Mouse (Mus musculus) kidney, postnatal 36 days (tissue): ENCODE data around the gene Hsp90aa1.
"Not testable (repeated sequence)": the region's sequence is repeated elsewhere in the genome, so short reads cannot be mapped to it uniquely, and the experiment has no call there.

Experiments
- DNase-seq, 2 experiments: peaks; one replicate each; pipeline ENCODE4 v3.0.0; 2021 to 2022; ENCODE audit warnings: mixed read lengths in 2 of 2

The Hsp90aa1 gene

DNA sequence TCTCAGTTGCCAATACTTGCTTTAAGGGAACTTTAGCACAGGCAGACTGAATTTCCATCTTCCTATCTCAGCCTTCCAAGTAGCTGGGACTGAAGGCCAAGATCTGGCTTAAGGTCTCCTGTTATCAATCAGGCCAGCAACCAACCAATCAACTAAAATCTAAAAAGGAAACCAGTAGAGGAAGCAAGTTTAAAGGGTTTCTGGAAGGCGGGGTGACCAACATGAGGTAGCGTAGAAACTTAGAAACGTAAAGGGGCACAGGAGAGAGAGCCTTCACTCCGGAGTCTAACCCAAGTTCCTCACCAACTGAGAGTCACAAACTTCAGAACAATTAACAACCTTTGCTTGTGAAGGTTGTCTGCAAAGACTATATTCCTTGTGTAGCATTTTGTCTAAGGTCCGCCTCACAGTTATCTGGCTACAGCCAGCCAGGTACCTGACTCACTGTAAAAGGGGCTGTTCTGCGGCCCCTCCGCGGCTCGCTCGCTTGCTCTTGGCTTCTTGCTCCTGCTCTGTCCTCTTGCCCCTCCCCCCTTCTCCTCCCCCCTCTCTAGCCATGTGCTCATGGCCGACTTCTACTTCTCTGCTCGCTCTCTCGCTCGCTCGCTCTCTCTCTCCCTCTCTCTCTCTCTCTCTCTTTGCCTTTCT, 3.9 kb downstream of the Hsp90aa1 start:
- DNase-seq = no peak

- no peak for DNase-seq
Observed at GRCm38 (mm10) chr12:110698080-110698479, 4.4 kb downstream of the Hsp90aa1 start.

GRCm38 (mm10) chr12:110697457-110697856, 5.1 kb downstream of the Hsp90aa1 start:
- DNase-seq = no peak

DNA sequence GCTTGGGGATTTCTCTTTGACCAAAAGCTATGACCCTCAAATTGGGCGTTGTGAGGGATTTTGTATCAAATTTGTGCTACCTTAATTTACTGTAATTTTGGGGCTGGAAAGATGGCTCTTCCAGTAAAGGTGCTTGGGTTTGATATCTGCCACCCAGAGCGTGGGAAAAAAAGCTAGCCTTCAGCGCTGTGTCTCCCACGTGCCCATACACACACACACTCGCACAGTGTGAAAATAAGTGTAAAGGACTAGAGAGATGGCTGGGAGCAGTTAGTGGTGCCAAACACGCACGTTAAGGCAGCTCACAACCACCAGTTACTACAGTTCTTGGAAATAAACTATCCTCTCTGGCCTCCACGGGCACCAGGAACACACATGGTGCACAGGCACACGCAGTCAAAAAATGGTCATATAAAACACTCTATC, 5.5 kb downstream of the Hsp90aa1 start:
- no peak for DNase-seq

- DNase-seq = peak; percentile 96 to 99
Observed at GRCm38 (mm10) chr12:110696173-110696974, 6.2 kb downstream of the Hsp90aa1 start.

GRCm38 (mm10) chr12:110695676-110696171, 6.8 kb downstream of the Hsp90aa1 start:
- peak; percentile 40 to 64 for DNase-seq

DNA sequence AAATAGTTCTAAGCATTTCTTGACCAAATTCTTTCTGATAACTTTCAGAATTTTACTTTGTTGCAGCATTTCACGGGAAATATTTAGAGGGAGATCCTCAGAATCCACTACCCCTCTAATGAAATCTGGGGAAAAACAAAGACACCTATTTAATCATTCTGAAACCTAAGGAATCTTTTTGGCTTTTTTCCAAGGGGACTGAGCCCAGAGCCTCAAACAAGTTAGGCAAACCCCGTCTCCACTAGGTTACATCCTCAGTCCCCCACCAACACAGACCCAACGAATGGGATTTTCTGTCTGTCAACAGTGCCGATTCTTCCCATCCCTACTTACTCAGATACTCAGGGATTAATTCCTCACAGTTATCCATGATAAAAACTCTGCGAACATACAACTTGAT, 9.2 kb downstream of the Hsp90aa1 start:
- DNase-seq = not testable (repeated sequence)

GRCm38 (mm10) chr12:110689919-110690643, 12.4 kb downstream of the Hsp90aa1 start:
- DNase-seq = no peak

DNA sequence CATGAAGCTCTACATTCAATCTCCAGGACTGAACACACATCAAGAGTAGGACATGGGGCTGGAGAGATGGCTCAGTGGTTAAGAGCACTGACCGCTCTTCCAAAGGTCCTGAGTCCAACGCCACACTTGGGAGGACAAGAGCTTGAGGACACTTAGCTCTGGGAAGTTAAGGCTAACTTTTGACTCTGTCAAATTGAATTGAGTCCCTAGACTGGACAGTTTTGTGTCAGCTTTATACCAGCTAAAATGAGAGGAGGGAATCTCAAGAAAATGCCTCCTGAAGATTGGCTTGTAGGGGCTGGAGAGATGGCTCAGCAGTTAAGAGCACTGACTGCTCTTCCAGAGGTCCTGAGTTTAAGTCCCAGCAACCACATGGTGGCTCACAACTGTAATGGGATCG, 13.6 kb downstream of the Hsp90aa1 start:
- not testable (repeated sequence) for DNase-seq

DNA sequence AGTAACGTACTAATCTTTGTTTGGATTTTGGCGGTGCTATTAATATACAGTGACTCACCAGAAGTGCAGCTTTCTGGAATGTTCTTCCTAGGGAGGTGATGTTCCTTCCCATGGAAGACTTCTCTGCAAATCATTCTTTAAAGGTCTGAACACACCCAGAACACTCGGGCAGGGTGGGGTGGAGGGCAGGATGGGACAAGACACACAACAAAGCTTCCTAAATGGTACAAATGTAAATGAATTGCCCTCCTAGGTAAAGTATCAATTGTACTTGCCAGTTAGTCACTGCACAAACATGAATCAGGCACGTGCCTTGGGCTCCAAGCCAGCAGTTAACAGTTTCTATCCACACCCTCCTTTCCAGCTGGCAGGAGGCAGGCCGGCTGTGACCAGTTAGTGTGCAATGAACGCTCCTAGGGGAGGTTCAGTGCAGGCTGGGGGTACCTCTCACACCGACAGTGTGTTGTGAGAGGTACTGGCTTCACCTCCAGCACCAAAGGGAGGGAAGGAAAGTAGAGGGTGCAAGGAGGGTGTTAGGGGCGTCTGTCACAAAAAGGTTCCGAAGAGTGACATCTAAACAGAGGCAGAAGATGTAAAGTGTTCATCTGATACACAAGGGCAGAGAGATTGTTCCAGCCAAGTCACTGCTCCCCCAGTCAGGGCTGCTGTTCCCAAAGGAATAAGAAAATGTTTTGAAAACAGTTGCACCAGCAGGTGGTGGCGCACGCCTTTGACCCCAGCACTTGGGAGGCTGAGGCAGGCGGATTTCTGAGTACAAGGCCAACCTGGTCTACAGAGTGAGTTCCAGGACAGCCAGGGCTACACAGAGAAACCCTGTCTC, 14.4 kb downstream of the Hsp90aa1 start:
- DNase-seq = peak; percentile 85 to 90

DNA sequence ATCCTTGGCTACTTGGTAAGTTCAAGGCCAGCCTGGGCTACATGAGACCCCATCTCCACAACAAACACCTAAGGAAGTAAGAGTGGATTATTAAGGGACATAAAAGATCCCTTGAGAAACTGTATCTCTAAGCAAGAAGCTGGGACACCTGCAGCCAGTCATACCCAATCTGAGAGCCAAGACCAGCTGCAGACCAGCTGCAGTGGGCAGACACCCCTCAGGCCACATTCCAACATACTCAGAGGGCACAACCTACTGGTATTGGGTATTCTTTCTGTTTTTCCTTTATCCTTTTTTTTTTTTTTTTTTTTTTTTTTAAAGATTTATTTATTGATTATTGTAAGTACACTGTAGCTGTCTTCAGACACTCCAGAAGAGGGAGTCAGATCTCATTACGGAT, 18.9 kb downstream of the Hsp90aa1 start:
- no peak for DNase-seq

DNA sequence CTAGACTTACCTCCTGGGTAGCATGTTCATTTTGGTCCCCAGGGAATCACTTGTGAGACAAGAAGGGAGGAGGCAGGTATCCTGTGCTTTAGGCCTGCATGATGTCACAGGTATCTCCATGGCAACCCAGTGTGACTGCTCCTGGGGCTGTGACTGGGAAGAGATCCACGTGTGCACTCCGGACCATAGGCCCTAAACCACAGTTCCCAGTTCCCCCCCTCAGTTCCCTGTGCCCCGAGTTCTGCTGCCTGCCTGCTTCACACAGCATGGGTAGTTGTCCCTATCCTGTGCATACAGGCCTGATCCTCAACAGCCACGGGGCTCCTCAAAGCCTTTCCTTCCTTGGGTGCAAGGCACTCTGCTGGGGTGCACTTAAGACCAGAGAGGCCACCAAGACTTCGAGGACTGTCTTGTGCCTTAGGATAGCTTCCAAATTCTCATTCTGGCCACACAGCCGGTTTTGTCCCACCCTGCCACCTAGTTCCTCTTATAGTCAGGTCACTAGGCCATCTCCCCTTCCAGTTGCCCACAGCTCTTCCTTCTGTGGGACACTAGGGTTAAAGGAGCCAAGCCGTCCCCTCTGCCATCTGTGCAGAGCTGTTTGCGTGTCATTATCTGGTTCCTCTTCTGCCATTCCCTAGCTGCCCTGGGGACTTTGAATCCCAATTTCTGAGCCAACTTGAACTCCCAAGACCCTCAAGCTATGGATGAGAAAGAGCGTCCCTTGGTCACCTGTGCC, 19.8 kb downstream of the Hsp90aa1 start, which contains the start of gene 1700001K19Rik:
Gene 1700001K19Rik (minus strand): TSS at position 59 of the 739 bp plus-strand sequence.
- DNase-seq = no peak

DNA sequence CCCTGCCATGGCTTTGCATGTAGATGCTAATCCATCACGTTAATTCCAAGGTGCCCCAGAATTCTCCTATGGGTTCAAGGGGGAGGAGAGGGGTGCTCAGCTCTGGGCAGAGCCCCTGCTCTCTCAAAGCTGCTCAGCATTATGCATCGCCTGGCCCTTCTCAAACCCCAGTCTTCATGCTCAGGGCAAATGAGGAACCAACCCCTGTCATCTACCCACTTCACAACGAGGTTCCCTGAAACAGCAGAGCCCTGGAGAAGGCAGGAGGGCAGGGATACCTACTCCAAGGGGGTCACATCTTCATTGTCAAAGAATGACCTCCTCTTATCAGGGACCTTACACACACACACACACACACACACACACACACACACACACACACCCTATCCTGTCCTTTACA, 20.6 kb downstream of the Hsp90aa1 start:
- no peak for DNase-seq

DNA sequence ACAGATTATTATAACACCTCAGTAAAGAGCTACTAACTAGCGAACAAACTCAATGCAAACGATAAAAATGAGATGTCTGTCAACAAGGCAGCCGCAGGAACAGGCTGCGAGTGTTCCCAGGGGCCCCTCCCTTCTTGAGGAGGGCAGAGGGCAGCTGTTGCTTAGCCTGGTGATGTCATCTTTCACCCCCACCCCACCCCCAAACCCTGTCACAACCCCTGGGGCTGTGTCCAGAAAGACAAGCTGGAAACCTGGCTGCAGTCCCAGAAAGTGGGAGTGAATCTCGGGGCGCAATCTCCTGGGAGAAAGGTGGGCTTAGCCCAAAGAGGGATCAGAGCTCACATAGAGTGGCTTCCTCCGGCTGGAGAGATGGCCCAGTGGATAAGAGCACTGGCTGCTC, 21.3 kb downstream of the Hsp90aa1 start:
- DNase-seq = no peak

- DNase-seq = peak in 1 of 2 experiments; percentile 54
Observed at GRCm38 (mm10) chr12:110674243-110674642, 28.3 kb downstream of the Hsp90aa1 start.

DNA sequence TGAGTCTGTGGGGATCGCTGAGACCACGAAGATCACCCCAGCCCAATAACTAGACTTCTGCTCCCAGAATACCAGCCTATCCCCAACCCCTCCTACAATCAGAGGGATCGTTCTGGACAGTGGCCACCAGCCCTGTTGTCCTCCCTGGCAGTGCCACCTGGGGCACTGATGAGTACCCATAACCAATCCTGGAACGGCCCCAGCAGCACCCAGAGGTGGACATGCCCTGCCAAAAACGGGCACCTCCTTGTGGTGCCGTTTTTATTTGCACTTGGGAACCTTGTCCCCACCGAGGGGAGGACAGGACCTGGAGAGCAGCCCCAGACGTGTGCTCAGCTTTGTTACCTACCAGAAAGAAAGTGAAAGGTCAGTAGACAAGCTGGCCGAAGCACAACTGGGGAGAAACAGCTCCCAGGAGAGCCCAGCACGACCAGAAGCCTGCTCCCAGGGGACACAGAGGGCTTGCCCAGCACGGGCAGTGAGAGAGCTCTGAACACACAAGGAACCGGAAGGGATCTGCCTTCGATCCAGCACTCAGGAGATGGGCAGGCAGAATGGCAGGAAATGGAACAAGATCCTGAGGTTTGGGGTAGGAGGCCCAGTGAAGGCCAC, 35.0 kb downstream of the Hsp90aa1 start:
- peak in 1 of 2 experiments; percentile 65 for DNase-seq

GRCm38 (mm10) chr12:110661746-110662145, 40.8 kb downstream of the Hsp90aa1 start:
- DNase-seq = no peak

GRCm38 (mm10) chr12:110651464-110651863, 51.1 kb downstream of the Hsp90aa1 start:
- DNase-seq = no peak

GRCm38 (mm10) chr12:110650241-110650641, 52.3 kb downstream of the Hsp90aa1 start:
- no peak for DNase-seq
